In genomic region chr13:93772861-93773260, GRCm38 (mm10) we compare ENCODE assay signal across 10 mouse cellular contexts. TPM values are rescaled to one million over a fixed set of nuclear protein-coding genes. Genes with fewer than 3 reads are reported as not detected.
A peak's percentile ranks its signal among the peaks of the same experiment; 100 is the strongest.
DNase-seq lines count a peak whose midpoint lies in the region; ATAC-seq and TF ChIP-seq lines count a peak whose summit lies in the region.
"Had no signal": no experiment of that assay in that cellular context is flagged by ENCODE, and none has a peak within 500 bp of the region (broad histone marks: within the 10 kb centered on the region; RNA-seq: fewer than 3 reads in every experiment).

No protein-coding gene starts in this region.

- H3K27ac ChIP-seq in embryonic facial prominence, embryonic 12.5 days = no peak overlapping the region
- no peak overlapping the region for H3K27ac ChIP-seq in embryonic facial prominence, embryonic 10.5 days (replicated peaks)
- H3K27ac ChIP-seq in kidney, embryonic 16.5 days (ENCODE audit: low read length) = no peak overlapping the region
- peak overlapping the region; percentile 94; the same call in 1 of the 2 replicates for H3K27ac ChIP-seq in hindbrain, postnatal 0 days
- no peak overlapping the region for H3K27ac ChIP-seq in midbrain, embryonic 16.5 days (ENCODE audit: low read length)

- H3K27me3 ChIP-seq in embryonic facial prominence, embryonic 12.5 days = 0 out of 2 replicates have a peak, but pooled peaks cover 3% of the 10 kb centered on the region
- H3K27me3 ChIP-seq in embryonic facial prominence, embryonic 10.5 days (replicated peaks; ENCODE audit: low read depth, poor library complexity, severe bottlenecking) = peaks cover 17% of the 10 kb centered on the region
- H3K27me3 ChIP-seq in kidney, embryonic 16.5 days (ENCODE audit: insufficient read depth, low read length) = no peaks in the 10 kb centered on the region
- no peaks in the 10 kb centered on the region for H3K27me3 ChIP-seq in hindbrain, postnatal 0 days (ENCODE audit: insufficient read depth, low read length)
- no peaks in the 10 kb centered on the region for H3K27me3 ChIP-seq in midbrain, embryonic 16.5 days (ENCODE audit: control insufficient read depth, insufficient read depth, low read depth, low read length)
- H3K27me3 ChIP-seq: Patski had no signal

- no peak for ATAC-seq in embryonic facial prominence, embryonic 12.5 days (ENCODE audit: insufficient number of reproducible peaks, insufficient read depth, low FRiP score, low TSS enrichment)
- ATAC-seq in kidney, embryonic 16.5 days (ENCODE audit: low FRiP score, low TSS enrichment) = no peak
- ATAC-seq in hindbrain, postnatal 0 days = no peak
- no peak for ATAC-seq in midbrain, embryonic 16.5 days

- no peak for TF ChIP-seq CTCF in hindbrain, postnatal 0 days (IDR thresholded peaks at IDR 0.05; ENCODE audit: low read depth)

- H3K4me1 ChIP-seq in embryonic facial prominence, embryonic 12.5 days = peaks cover 9% of the 10 kb centered on the region; the same call in 1 of the 2 replicates
- H3K4me1 ChIP-seq in embryonic facial prominence, embryonic 10.5 days = peaks cover 18% of the 10 kb centered on the region
- H3K4me1 ChIP-seq in kidney, embryonic 16.5 days (ENCODE audit: insufficient read depth, low read length) = peaks cover 23% of the 10 kb centered on the region
- 0 out of 2 replicates have a peak, but pooled peaks cover 3% of the 10 kb centered on the region for H3K4me1 ChIP-seq in hindbrain, postnatal 0 days (ENCODE audit: insufficient read depth, low read length)
- H3K4me1 ChIP-seq in midbrain, embryonic 16.5 days (ENCODE audit: control insufficient read depth, insufficient read depth, low read length) = peaks cover 10% of the 10 kb centered on the region

- WGBS in embryonic facial prominence, embryonic 12.5 days = 78% methylated on average over 7 of the region's 7 CpGs
- 86% methylated on average over 7 of the region's 7 CpGs for WGBS in embryonic facial prominence, embryonic 10.5 days
- 46% methylated on average over 7 of the region's 7 CpGs for WGBS in kidney, embryonic 16.5 days
- WGBS in hindbrain, postnatal 0 days = 76% methylated on average over 7 of the region's 7 CpGs
- WGBS in midbrain, embryonic 16.5 days = 73% methylated on average over 7 of the region's 7 CpGs

- H3K36me3 ChIP-seq in embryonic facial prominence, embryonic 12.5 days = no peaks in the 10 kb centered on the region
- no peaks in the 10 kb centered on the region for H3K36me3 ChIP-seq in embryonic facial prominence, embryonic 10.5 days (replicated peaks)
- no peaks in the 10 kb centered on the region for H3K36me3 ChIP-seq in kidney, embryonic 16.5 days (ENCODE audit: insufficient read depth, low read length)
- no peaks in the 10 kb centered on the region for H3K36me3 ChIP-seq in hindbrain, postnatal 0 days (ENCODE audit: insufficient read depth, low read length)
- H3K36me3 ChIP-seq in midbrain, embryonic 16.5 days (ENCODE audit: control insufficient read depth, insufficient read depth, low read length) = no peaks in the 10 kb centered on the region

- no peaks in the 10 kb centered on the region for H3K9me3 ChIP-seq in embryonic facial prominence, embryonic 12.5 days
- H3K9me3 ChIP-seq in embryonic facial prominence, embryonic 10.5 days = no peaks in the 10 kb centered on the region
- no peaks in the 10 kb centered on the region for H3K9me3 ChIP-seq in kidney, embryonic 16.5 days (ENCODE audit: low read length)
- H3K9me3 ChIP-seq in hindbrain, postnatal 0 days (ENCODE audit: low read length) = no peaks in the 10 kb centered on the region
- H3K9me3 ChIP-seq in midbrain, embryonic 16.5 days (replicated peaks; ENCODE audit: control insufficient read depth, low read length, poor library complexity, severe bottlenecking) = no peaks in the 10 kb centered on the region

- no peak for DNase-seq in embryonic facial prominence, embryonic 10.5 days (ENCODE audit: low spot score)
- no peak for DNase-seq in kidney, adult 8-10 months
- no peak for DNase-seq in hindbrain, postnatal 0 days (ENCODE audit: low spot score)
- DNase-seq in adrenal gland, adult 8-10 months = no peak
- no peak for DNase-seq in testis, postnatal 10 days (ENCODE audit: low spot score)
- DNase-seq: cerebellum, adult 2 months had no signal

- H3K4me2 ChIP-seq in embryonic facial prominence, embryonic 12.5 days (replicated peaks) = peak overlapping the region; percentile 95; the same call in 1 of the 2 replicates
- H3K4me2 ChIP-seq in kidney, embryonic 16.5 days (replicated peaks; ENCODE audit: low read depth, low read length) = peak overlapping the region; percentile 95
- H3K4me2 ChIP-seq in hindbrain, postnatal 0 days (ENCODE audit: low read depth, low read length) = peak overlapping the region; percentile 97
- peak overlapping the region; percentile 87 for H3K4me2 ChIP-seq in midbrain, embryonic 16.5 days (ENCODE audit: low read length)

- no peak overlapping the region for H3K4me3 ChIP-seq in embryonic facial prominence, embryonic 12.5 days
- no peak overlapping the region for H3K4me3 ChIP-seq in embryonic facial prominence, embryonic 10.5 days
- no peak overlapping the region; the same call in 1 of the 2 replicates for H3K4me3 ChIP-seq in kidney, embryonic 16.5 days (ENCODE audit: low read length)
- peak overlapping the region; percentile 67 for H3K4me3 ChIP-seq in hindbrain, postnatal 0 days (ENCODE audit: low read length)
- H3K4me3 ChIP-seq in midbrain, embryonic 16.5 days (ENCODE audit: low read depth, low read length) = peak overlapping the region; percentile 70; the same call in 1 of the 2 replicates

- no peak overlapping the region for H3K9ac ChIP-seq in embryonic facial prominence, embryonic 12.5 days
- H3K9ac ChIP-seq in kidney, embryonic 16.5 days (replicated peaks; ENCODE audit: low read length) = peak overlapping the region; percentile 85; the same call in 1 of the 2 replicates
- no peak overlapping the region for H3K9ac ChIP-seq in hindbrain, postnatal 0 days (replicated peaks; ENCODE audit: low read length)
- H3K9ac ChIP-seq in midbrain, embryonic 16.5 days (ENCODE audit: low read depth, low read length) = no peak overlapping the region; the same call in 1 of the 2 replicates

RNA-seq across cellular contexts. Expression of gene Arsb, which starts 1.4 kb away (rescaled TPM):
- polyA plus RNA-seq in embryonic facial prominence, embryonic 12.5 days (2016; fragmentation: Nextera tagmentation; extraction: Ambion mirVana) = 10.4 and 12.5 TPM in 2 replicates
- 4.3 and 5.4 TPM in 2 replicates for polyA plus RNA-seq in embryonic facial prominence, embryonic 10.5 days (2016; fragmentation: Nextera tagmentation; extraction: Ambion mirVana)
- 13.4 and 15.9 TPM in 2 replicates for polyA plus RNA-seq in kidney, embryonic 16.5 days (2015; fragmentation: Nextera tagmentation; extraction: Ambion mirVana)
- 16.0 and 19.0 TPM in 2 replicates for total RNA-seq in hindbrain, postnatal 0 days (2014; rRNA removed)
- polyA plus RNA-seq in hindbrain, postnatal 0 days (2015; fragmentation: Nextera tagmentation; extraction: Ambion mirVana) = 9.3 and 11.7 TPM in 2 replicates
- polyA plus RNA-seq in midbrain, embryonic 16.5 days (2015; fragmentation: Nextera tagmentation; extraction: Ambion mirVana) = 10.5 and 11.8 TPM in 2 replicates
- 10 to 100 TPM; 46.8 to 54.0 (median 48.8) TPM for total RNA-seq in adrenal gland, adult 8-10 months (2022)

Comparison
In these comparisons a context has a peak if more than half of its experiments do, and no peak if none do; other contexts are left out.
1. H3K4me3 ChIP-seq: peak in hindbrain, postnatal 0 days (single experiment) and midbrain, embryonic 16.5 days (single experiment); none in embryonic facial prominence, embryonic 12.5 days (single experiment), embryonic facial prominence, embryonic 10.5 days (single experiment) and kidney, embryonic 16.5 days (single experiment).
2. Peak in every context shown above with its lines, with median percentiles within 50 percentile points of each other: H3K4me2 ChIP-seq.